8 mouse cellular contexts compared by ENCODE assay signal in the genomic region with DNA sequence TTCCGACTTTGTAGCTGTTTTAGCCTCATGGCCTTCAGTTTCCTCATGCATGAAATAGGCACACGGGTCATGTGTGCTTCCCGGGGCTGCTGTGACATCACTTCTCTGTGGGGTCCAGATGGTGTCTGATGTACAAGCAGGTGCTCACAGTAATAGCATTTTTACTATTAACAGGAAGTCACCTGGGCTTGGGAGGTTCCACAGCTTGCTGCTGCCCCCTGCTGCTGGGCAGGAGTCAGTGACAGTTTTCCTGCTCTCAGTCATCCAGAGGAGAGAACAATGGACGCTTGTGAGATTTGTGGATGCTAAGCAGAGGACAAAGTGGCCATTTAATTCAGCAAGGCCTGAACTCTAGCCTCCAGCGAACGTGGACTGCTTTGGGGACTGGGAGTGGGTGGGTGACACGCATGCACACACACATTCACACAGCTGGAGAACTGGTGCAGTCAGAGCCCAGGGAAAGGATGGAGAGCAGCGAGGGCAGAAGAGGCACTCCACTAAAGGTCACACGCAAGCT. TPM values are rescaled to one million over a fixed set of nuclear protein-coding genes. Genes with fewer than 3 reads are reported as not detected.
DNase-seq lines count a peak whose midpoint lies in the region; ATAC-seq and TF ChIP-seq lines count a peak whose summit lies in the region.

No protein-coding gene starts in this region.

- WGBS in heart, embryonic 16.5 days = 49% methylated on average over 9 of the region's 9 CpGs
- 51% methylated on average over 9 of the region's 9 CpGs for WGBS in liver, embryonic 11.5 days
- 48% methylated on average over 9 of the region's 9 CpGs for WGBS in stomach, embryonic 16.5 days

- no peak overlapping the region for H3K27ac ChIP-seq in heart, embryonic 16.5 days (ENCODE audit: low read length)
- no peak overlapping the region for H3K27ac ChIP-seq in liver, embryonic 11.5 days (ENCODE audit: low read depth, low read length)
- H3K27ac ChIP-seq in stomach, embryonic 16.5 days (ENCODE audit: low read length) = no peak overlapping the region

- no peak overlapping the region for H3ac ChIP-seq in C2C12 (ENCODE audit: control insufficient read depth, insufficient read length, low read depth)

- peak; percentile 61 for TF ChIP-seq CTCF in C2C12 (IDR thresholded peaks at IDR 0.05; ENCODE audit: control insufficient read depth, insufficient read depth, insufficient read length)

- no peak overlapping the region for H3K9ac ChIP-seq in heart, embryonic 16.5 days (ENCODE audit: low read length)
- H3K9ac ChIP-seq in liver, embryonic 11.5 days (ENCODE audit: low read depth, low read length) = no peak overlapping the region
- H3K9ac ChIP-seq in stomach, embryonic 16.5 days (ENCODE audit: low read length) = no peak overlapping the region

- H3K4me3 ChIP-seq in C2C12 (ENCODE audit: insufficient read depth, poor library complexity, severe bottlenecking) = no peak overlapping the region
- no peak overlapping the region for H3K4me3 ChIP-seq in heart, embryonic 16.5 days (ENCODE audit: low read length)
- H3K4me3 ChIP-seq in liver, embryonic 11.5 days (ENCODE audit: low read depth, low read length) = no peak overlapping the region
- no peak overlapping the region for H3K4me3 ChIP-seq in stomach, embryonic 16.5 days (replicated peaks; ENCODE audit: low read length)

- H3K36me3 ChIP-seq in C2C12 (ENCODE audit: control insufficient read depth, insufficient read depth) = peaks cover 4% of the 10 kb centered on the region
- H3K36me3 ChIP-seq in heart, embryonic 16.5 days (ENCODE audit: control insufficient read depth, insufficient read depth) = peaks cover 36% of the 10 kb centered on the region
- peaks cover 26% of the 10 kb centered on the region for H3K36me3 ChIP-seq in liver, embryonic 11.5 days (ENCODE audit: control insufficient read depth, insufficient read depth, low read length)
- H3K36me3 ChIP-seq in stomach, embryonic 16.5 days (ENCODE audit: control insufficient read depth, insufficient read depth, low read length) = peaks cover 20% of the 10 kb centered on the region

- no peaks in the 10 kb centered on the region for H3K27me3 ChIP-seq in C2C12 (ENCODE audit: control insufficient read depth, insufficient read depth, insufficient read length)
- H3K27me3 ChIP-seq in heart, embryonic 16.5 days (ENCODE audit: control insufficient read depth, insufficient read depth, low read length) = no peaks in the 10 kb centered on the region
- no peaks in the 10 kb centered on the region for H3K27me3 ChIP-seq in liver, embryonic 11.5 days (replicated peaks; ENCODE audit: control insufficient read depth, insufficient read depth, low read length)
- H3K27me3 ChIP-seq in stomach, embryonic 16.5 days (ENCODE audit: control insufficient read depth, insufficient read depth, low read length) = no peaks in the 10 kb centered on the region

- peaks cover 11% of the 10 kb centered on the region for H3K4me1 ChIP-seq in heart, embryonic 16.5 days (ENCODE audit: control insufficient read depth, insufficient read depth, low read length)
- no peaks in the 10 kb centered on the region for H3K4me1 ChIP-seq in liver, embryonic 11.5 days (replicated peaks; ENCODE audit: control insufficient read depth, insufficient read depth, low read length)
- H3K4me1 ChIP-seq in stomach, embryonic 16.5 days (ENCODE audit: control insufficient read depth, insufficient read depth, low read length) = no peaks in the 10 kb centered on the region

- H3K4me2 ChIP-seq in heart, embryonic 16.5 days (ENCODE audit: low read depth, low read length) = no peak overlapping the region
- H3K4me2 ChIP-seq in liver, embryonic 11.5 days = no peak overlapping the region
- H3K4me2 ChIP-seq in stomach, embryonic 16.5 days (ENCODE audit: low read depth, low read length) = no peak overlapping the region

- peak; percentile 25; the same call in 1 of the 2 replicates for ATAC-seq in heart, embryonic 16.5 days (replicated peaks; ENCODE audit: extremely low read depth, insufficient read depth, low FRiP score)
- ATAC-seq in liver, embryonic 11.5 days (replicated peaks; ENCODE audit: low FRiP score) = no peak; the same call in 1 of the 2 replicates
- 0 out of 2 replicates have a peak, but pooled peaks have one; percentile 23 for ATAC-seq in stomach, embryonic 16.5 days (ENCODE audit: insufficient read depth, low FRiP score)

- no peaks in the 10 kb centered on the region for H3K79me3 ChIP-seq in C2C12 (ENCODE audit: low read depth)

- DNase-seq in adrenal gland, adult 2 months = peak; percentile 64
- peak; percentile 50 for DNase-seq in embryo, embryonic 11.5 days (ENCODE audit: low read depth, low spot score)
- DNase-seq in kidney, postnatal 25 days = peak; percentile 55 to 62
- peak; percentile 45 for DNase-seq in liver, embryonic 11.5 days (ENCODE audit: low spot score)
- peak; percentile 63 for DNase-seq in neural tube, embryonic 10.5 days (ENCODE audit: extremely low spot score, low spot score)

- H3K9me3 ChIP-seq in heart, embryonic 16.5 days (replicated peaks; ENCODE audit: control insufficient read depth, low read length) = no peaks in the 10 kb centered on the region
- no peaks in the 10 kb centered on the region for H3K9me3 ChIP-seq in liver, embryonic 11.5 days (ENCODE audit: control insufficient read depth, low read length)
- H3K9me3 ChIP-seq in stomach, embryonic 16.5 days (replicated peaks; ENCODE audit: control insufficient read depth, low read length) = no peaks in the 10 kb centered on the region

- no peaks in the 10 kb centered on the region for H3K79me2 ChIP-seq in C2C12 (ENCODE audit: control insufficient read depth, insufficient read depth)

TF ChIP-seq in C2C12, 6 proteins besides CTCF, POLR2A, EP300 and RAD21:
- no peak for TF ChIP-seq FOSL1 (IDR thresholded peaks at IDR 0.05; ENCODE audit: insufficient read depth, low read length, poor library complexity, severe bottlenecking)
- TF ChIP-seq USF1 (IDR thresholded peaks at IDR 0.05; ENCODE audit: low read depth) = no peak
- no peak for TF ChIP-seq MYOD1 (IDR thresholded peaks at IDR 0.05; ENCODE audit: control insufficient read depth, insufficient read length, low read depth)
- no peak for TF ChIP-seq MAX (IDR thresholded peaks at IDR 0.05)
- TF ChIP-seq CEBPB (IDR thresholded peaks at IDR 0.05; ENCODE audit: low read depth) = no peak
- no peak for TF ChIP-seq MYOG (IDR thresholded peaks at IDR 0.05; ENCODE audit: control insufficient read depth, extremely low read depth, insufficient read length)

RNA-seq across cellular contexts. Expression of a gene that starts 35.7 kb away (rescaled TPM):
- 0.35 TPM for polyA plus RNA-seq in C2C12 (2012; fragmentation: generic; extraction: Trizol)
- total RNA-seq in adrenal gland, adult 2 months (2021) = under 1 TPM; 0.52 to 0.76 TPM
- 1.9 and 2.4 TPM in 2 replicates for polyA plus RNA-seq in adrenal gland, adult 2 months (2012; rRNA removed)
- polyA plus RNA-seq in heart, embryonic 16.5 days (2015; fragmentation: Nextera tagmentation; extraction: Ambion mirVana) = 0.61 and 3.2 TPM in 2 replicates
- 0.81 and 1.1 TPM in 2 replicates for polyA plus RNA-seq in liver, embryonic 11.5 days (2014; fragmentation: Nextera tagmentation; extraction: Ambion mirVana)
- polyA plus RNA-seq in stomach, embryonic 16.5 days (2015; fragmentation: Nextera tagmentation; extraction: Ambion mirVana) = 0.45 and 0.70 TPM in 2 replicates
